Mouse (Mus musculus) embryonic fibroblast, embryonic 13.5 days (primary cell): Measurements from ENCODE around the gene H2-T24.
"Not testable (repeated sequence)": the region's sequence is repeated elsewhere in the genome, so short reads cannot be mapped to it uniquely, and the experiment has no call there.

Experiments used
- CTCF ChIP-seq: IDR thresholded peaks from 2 replicates; pipeline ENCODE4 v1.5.1; 2011; ENCODE audit warnings: mild to moderate bottlenecking, control low read depth, low read length, moderate library complexity, borderline replicate concordance; ENCODE audit not compliant: insufficient read depth
- POLR2A ChIP-seq: IDR thresholded peaks from 2 replicates; pipeline ENCODE4 v1.6.1; 2011; ENCODE audit warnings: low read depth, mild to moderate bottlenecking, control low read depth, low read length, moderate library complexity

DNA sequence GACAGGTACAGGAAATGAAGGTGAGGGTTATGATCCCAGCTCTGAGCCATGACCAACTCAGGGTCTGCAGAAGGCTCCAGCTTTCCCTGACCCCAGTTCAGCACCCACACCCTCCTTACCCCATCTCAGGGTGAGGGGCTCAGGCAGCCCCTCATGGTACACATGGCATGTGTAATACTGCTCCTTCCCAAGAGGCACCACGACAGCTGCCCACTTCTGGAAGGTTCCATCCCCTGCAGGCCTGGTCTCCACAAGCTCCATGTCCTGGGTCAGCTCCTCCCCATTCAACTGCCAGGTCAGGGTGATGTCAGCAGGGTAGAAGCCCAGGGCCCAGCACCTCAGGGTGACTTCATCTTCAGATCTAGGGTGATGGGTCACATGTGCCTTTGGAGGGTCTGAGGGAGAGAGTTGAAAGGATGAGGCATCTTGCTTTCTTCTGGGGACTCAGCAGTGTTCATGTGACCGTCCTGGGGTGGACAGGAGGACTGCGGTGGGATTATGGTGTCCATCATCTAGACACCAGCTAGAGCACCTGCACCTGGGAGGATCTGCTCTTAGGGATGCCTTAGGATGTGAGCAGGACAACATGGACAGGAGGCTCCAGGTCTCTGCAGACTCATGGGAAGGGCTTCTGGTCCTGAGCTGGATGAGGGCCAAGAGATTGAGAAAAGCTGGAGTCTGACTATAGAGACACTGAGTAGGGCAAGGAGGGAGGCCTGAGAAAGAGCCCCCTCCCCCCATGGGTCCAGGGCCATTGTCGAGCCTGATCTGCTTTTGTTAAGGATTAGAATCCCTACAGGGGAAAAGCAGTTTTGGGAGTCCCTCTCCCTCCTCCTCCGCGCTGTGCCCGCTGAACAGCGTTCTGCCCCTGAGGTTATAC is 10.6 kb upstream of the H2-T24 start:
- not testable (repeated sequence) for TF ChIP-seq CTCF, POLR2A
